Comparison of ENCODE assay signal across 14 mouse cellular contexts in genomic region chr1:54492435-54492841, GRCm38 (mm10). TPM values are rescaled to one million over a fixed set of nuclear protein-coding genes. Genes with fewer than 3 reads are reported as not detected.
DNase-seq lines count a peak whose midpoint lies in the region; ATAC-seq lines count a peak whose summit lies in the region.
"Had no signal": no experiment of that assay in that cellular context is flagged by ENCODE, and none has a peak within 500 bp of the region (broad histone marks: within the 10 kb centered on the region; RNA-seq: fewer than 3 reads in every experiment).

No protein-coding gene starts in this region.

- no peaks in the 10 kb centered on the region for H3K4me1 ChIP-seq in forebrain, embryonic 11.5 days (replicated peaks; ENCODE audit: control insufficient read depth, insufficient read depth, low read length)
- H3K4me1 ChIP-seq in forebrain, embryonic 16.5 days (replicated peaks; ENCODE audit: control insufficient read depth, insufficient read depth, low read length) = no peaks in the 10 kb centered on the region
- H3K4me1 ChIP-seq: forebrain, embryonic 13.5 days; neural tube, embryonic 12.5 days had no signal

- H3K9ac ChIP-seq in forebrain, embryonic 11.5 days (ENCODE audit: low read length) = no peak overlapping the region
- no peak overlapping the region for H3K9ac ChIP-seq in forebrain, embryonic 16.5 days (replicated peaks; ENCODE audit: low read depth, low read length)
- H3K9ac ChIP-seq: forebrain, embryonic 13.5 days; liver, postnatal 0 days; neural tube, embryonic 12.5 days had no signal

- WGBS in forebrain, embryonic 11.5 days = 90% methylated on average over 2 of the region's 2 CpGs
- WGBS in forebrain, embryonic 16.5 days = 86% methylated on average over 2 of the region's 2 CpGs

- ATAC-seq in forebrain, embryonic 11.5 days (replicated peaks; ENCODE audit: low FRiP score) = peak; percentile 21; the same call in 1 of the 2 replicates
- ATAC-seq in forebrain, embryonic 16.5 days = no peak
- ATAC-seq: forebrain, embryonic 13.5 days; liver, postnatal 0 days had no signal

- H3K36me3 ChIP-seq in forebrain, embryonic 11.5 days (ENCODE audit: control insufficient read depth, insufficient read depth, low read length) = peaks cover 4% of the 10 kb centered on the region; the same call in 1 of the 2 replicates
- peaks cover 20% of the 10 kb centered on the region for H3K36me3 ChIP-seq in forebrain, embryonic 16.5 days (ENCODE audit: control insufficient read depth, insufficient read depth)

- H3K4me3 ChIP-seq in forebrain, embryonic 11.5 days (ENCODE audit: low read depth, low read length) = no peak overlapping the region
- no peak overlapping the region for H3K4me3 ChIP-seq in forebrain, embryonic 16.5 days (replicated peaks; ENCODE audit: low read length)
- H3K4me3 ChIP-seq: forebrain, embryonic 13.5 days; heart, adult 2 months; neural tube, embryonic 12.5 days had no signal

- H3K27me3 ChIP-seq in forebrain, embryonic 11.5 days (ENCODE audit: control insufficient read depth, insufficient read depth, low read length) = no peaks in the 10 kb centered on the region
- H3K27me3 ChIP-seq in forebrain, embryonic 16.5 days (replicated peaks; ENCODE audit: control insufficient read depth, insufficient read depth, low read length) = no peaks in the 10 kb centered on the region
- H3K27me3 ChIP-seq: forebrain, embryonic 13.5 days; neural tube, embryonic 12.5 days had no signal

- H3K27ac ChIP-seq in forebrain, embryonic 11.5 days (ENCODE audit: low read depth, low read length) = no peak overlapping the region
- H3K27ac ChIP-seq in forebrain, embryonic 16.5 days (ENCODE audit: low read length) = no peak overlapping the region
- H3K27ac ChIP-seq: forebrain, embryonic 13.5 days; heart, adult 2 months; neural tube, embryonic 12.5 days had no signal

- no peak for DNase-seq in forebrain, embryonic 11.5 days (ENCODE audit: low spot score)
- peak; percentile 18 for DNase-seq in lung, postnatal 25 days (ENCODE audit: low spot score)
- DNase-seq in lung, postnatal 14 days = no peak
- peak; percentile 79 for DNase-seq in induced T-regulatory cell, adult 2 months (ENCODE audit: low read depth)
- DNase-seq in thymus, postnatal 14 days = peak; percentile 85
- DNase-seq in layer of hippocampus, adult 11-12 months (ENCODE audit: low spot score) = no peak
- DNase-seq in left cerebral cortex, adult 8-10 months (ENCODE audit: low spot score in 2 of 2) = no peak
- DNase-seq: heart, adult 2 months; kidney, adult 2 months; liver, postnatal 0 days; right cerebral cortex, postnatal 14 days had no signal

- no peak overlapping the region for H3K4me2 ChIP-seq in forebrain, embryonic 11.5 days (ENCODE audit: low read depth, low read length, severe bottlenecking)
- no peak overlapping the region for H3K4me2 ChIP-seq in forebrain, embryonic 16.5 days (ENCODE audit: low read length)
- H3K4me2 ChIP-seq: forebrain, embryonic 13.5 days; neural tube, embryonic 12.5 days had no signal

- no peaks in the 10 kb centered on the region for H3K9me3 ChIP-seq in forebrain, embryonic 11.5 days (ENCODE audit: control insufficient read depth, low read length)
- H3K9me3 ChIP-seq in forebrain, embryonic 16.5 days (ENCODE audit: control insufficient read depth, low read length) = no peaks in the 10 kb centered on the region
- H3K9me3 ChIP-seq: forebrain, embryonic 13.5 days; neural tube, embryonic 12.5 days had no signal

RNA-seq across cellular contexts. Expression of gene Gtf3c3, which starts 53.7 kb away (rescaled TPM):
- 35.9 and 37.5 TPM in 2 replicates for polyA plus RNA-seq in forebrain, embryonic 11.5 days (2014; fragmentation: Nextera tagmentation; extraction: Ambion mirVana)
- polyA plus RNA-seq in forebrain, embryonic 16.5 days (2015; fragmentation: Nextera tagmentation; extraction: Ambion mirVana) = 22.6 and 24.5 TPM in 2 replicates
- total RNA-seq in left cerebral cortex, adult 8-10 months (2022) = 10 to 100 TPM; 26.7 to 31.5 (median 28.4) TPM

Comparison
In these comparisons a context has a peak if more than half of its experiments do, and no peak if none do; other contexts are left out.
1. DNase-seq: peak in lung, postnatal 25 days (single experiment), induced T-regulatory cell, adult 2 months (single experiment) and thymus, postnatal 14 days (single experiment); none in forebrain, embryonic 11.5 days (single experiment), lung, postnatal 14 days (single experiment), layer of hippocampus, adult 11-12 months (single experiment) and left cerebral cortex, adult 8-10 months (0 of 2).